Mouse (Mus musculus) stomach, postnatal 0 days (tissue): ENCODE results near the gene Akap8l. TPM values are rescaled to one million over a fixed set of nuclear protein-coding genes. Genes with fewer than 3 reads are reported as not detected.

Experiments
- ATAC-seq: fragments of 200-750 bp; cut with Nextera tagmentation; 2 replicates; pipeline ENCODE4 v1.8.0; 2017; ENCODE audit not compliant: low FRiP score, low TSS enrichment
- DNase-seq: peaks from one replicate; pipeline ENCODE4 v3.0.0-alpha.2; 2016; ENCODE audit warnings: low spot score
- H3K27ac ChIP-seq: fragments of 300-500 bp; sonication (generic); replicated peaks from 2 replicates; pipeline ENCODE4 v1.5.1; 2014; ENCODE audit warnings: mild to moderate bottlenecking, control low read depth
- H3K27me3 ChIP-seq: fragments of 300-500 bp; sonication (generic); 2 replicates; pipeline ENCODE4 v1.6.1; 2014; ENCODE audit warnings: low read length; ENCODE audit not compliant: control insufficient read depth, insufficient read depth
- H3K36me3 ChIP-seq: fragments of 300-500 bp; sonication (generic); 2 replicates; pipeline ENCODE4 v1.6.1; 2014; ENCODE audit warnings: low read length, mixed read lengths; ENCODE audit not compliant: control insufficient read depth, insufficient read depth
- H3K4me1 ChIP-seq: fragments of 300-500 bp; sonication (generic); replicated peaks from 2 replicates; pipeline ENCODE4 v1.6.1; 2014; ENCODE audit warnings: antibody characterized with exemption; ENCODE audit not compliant: control insufficient read depth, insufficient read depth
- H3K4me2 ChIP-seq: fragments of 300-500 bp; sonication (generic); replicated peaks from 2 replicates; pipeline ENCODE4 v1.6.1; 2014; ENCODE audit warnings: low read depth, mild to moderate bottlenecking, control low read depth, moderate library complexity
- H3K4me3 ChIP-seq: fragments of 300-500 bp; sonication (generic); 2 replicates; pipeline ENCODE4 v1.5.1; 2014; ENCODE audit warnings: low read depth, low read length, control low read depth
- H3K9ac ChIP-seq: fragments of 300-500 bp; sonication (generic); 2 replicates; pipeline ENCODE4 v1.6.1; 2014; ENCODE audit warnings: mild to moderate bottlenecking, low read length, control low read depth, mixed read lengths
- H3K9me3 ChIP-seq: fragments of 300-500 bp; sonication (generic); 2 replicates; pipeline ENCODE4 v1.6.1; 2016; ENCODE audit warnings: low read length; ENCODE audit not compliant: control insufficient read depth
- CTCF ChIP-seq: IDR thresholded peaks from 2 replicates; pipeline ENCODE4 v1.5.1; 2016; ENCODE audit warnings: antibody characterized with exemption, low read depth, mild to moderate bottlenecking, moderate library complexity
- EP300 ChIP-seq: optimal IDR thresholded peaks from 2 replicates; pipeline ENCODE3; 2016; ENCODE audit warnings: antibody characterized with exemption
- WGBS: fragments of 180-500 bp; shearing (Covaris S2); extraction: QIAGEN DNeasy Blood & Tissue Kit; methylation state at CpG from one replicate; pipeline ENCODE4 v1.1.7; 2014; 5-methylcytosine and 5-hydroxymethylcytosine counted together
- polyA plus RNA-seq: library from polyadenylated mRNA; unstranded; fragments of >200 nt; fragmentation: Nextera tagmentation; extraction: Ambion mirVana; gene quantifications from 2 replicates; pipeline ENCODE4 v1.2.1, GENCODE M21; 2015

Akap8l gene
- polyA plus RNA-seq, 1 experiment from 2014 or later = 25.2 TPM

DNA sequence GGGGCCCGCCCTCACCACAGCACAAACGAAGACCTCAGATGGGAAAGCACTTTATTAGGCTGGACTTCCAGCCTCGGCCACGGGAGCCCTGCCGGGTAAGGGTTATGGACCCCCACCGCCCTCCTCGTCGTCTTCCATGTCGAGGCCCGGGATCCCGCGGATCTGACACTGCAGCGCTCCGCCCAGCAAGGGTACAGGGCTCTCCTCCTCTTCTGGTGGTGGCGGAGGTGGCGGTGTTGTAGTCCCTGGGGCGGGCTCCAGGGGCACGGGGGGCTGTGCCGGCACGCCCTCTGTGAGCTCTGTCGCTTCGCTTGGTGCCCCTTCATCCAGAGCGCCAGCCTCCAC is 29.0 kb downstream of the Akap8l start:
- TF ChIP-seq CTCF (peak; percentile 19; the same call in 1 of the 2 replicates), EP300 (no peak)
- Histone ChIP-seq H3K4me1 (peaks cover 2% of the 10 kb centered on the region; the same call in 1 of the 2 replicates), H3K27ac (peak overlapping the region; percentile 85), H3K4me3 (peak overlapping the region; percentile 86), H3K4me2 (peak overlapping the region; percentile 75), H3K36me3 (peaks cover 10% of the 10 kb centered on the region), H3K9me3 (no peaks in the 10 kb centered on the region), H3K27me3 (no peaks in the 10 kb centered on the region), H3K9ac (peak overlapping the region; percentile 73)
- peak; percentile 64; the same call in 1 of the 2 replicates for ATAC-seq
- no peak for DNase-seq
- under 1% methylated on average over 23 of the region's 23 CpGs for WGBS

DNA sequence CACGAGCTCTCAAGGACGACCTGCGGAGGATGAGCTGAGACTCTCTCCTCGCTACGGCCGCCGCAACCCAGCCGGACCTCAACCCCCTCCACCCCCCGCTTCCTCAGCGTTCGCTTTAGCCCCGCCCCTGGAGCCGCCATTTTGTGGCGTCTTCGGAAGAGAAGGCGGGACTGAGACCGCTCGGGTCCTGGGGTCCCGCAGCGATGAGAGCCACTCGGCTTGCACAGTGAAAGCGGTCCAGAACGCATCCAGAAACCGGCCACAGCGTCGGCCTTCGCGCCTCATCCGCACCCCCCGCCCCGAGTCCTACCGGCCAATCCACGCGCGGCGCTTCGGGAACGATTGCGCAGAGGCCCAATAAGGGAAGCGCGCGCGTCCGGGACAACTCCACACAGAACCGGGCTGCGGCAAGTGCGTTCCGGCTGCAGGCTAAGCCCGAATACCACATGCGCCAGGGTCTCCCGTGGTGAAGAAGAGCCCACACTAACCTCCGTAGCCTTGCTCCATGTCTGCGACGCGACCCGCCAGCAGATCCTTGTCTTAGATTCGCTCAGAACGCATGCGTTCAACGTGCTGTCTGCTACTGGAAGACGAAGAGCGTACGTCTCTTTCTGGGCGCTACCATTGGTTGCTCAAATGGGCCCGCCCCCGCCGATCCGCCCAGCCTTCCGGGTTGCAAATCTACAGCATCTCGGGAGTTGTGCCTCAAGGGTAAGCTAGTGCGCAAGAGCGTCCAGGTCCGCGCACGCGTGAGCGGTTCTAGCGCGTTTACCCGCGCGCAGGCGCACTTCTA is 29.6 kb downstream of the Akap8l start, which contains the start of gene Akap8:
Gene Akap8 (minus strand): TSS at position 642 of the 793 bp plus-strand sequence.
- Histone ChIP-seq H3K9ac (peak within 1 kb of the TSS; percentile 87), H3K4me3 (peak within 1 kb of the TSS; percentile 86), H3K9me3 (no peaks in the 10 kb centered on the region), H3K27me3 (no peaks in the 10 kb centered on the region), H3K27ac (peak within 1 kb of the TSS; percentile 97), H3K4me2 (peak within 1 kb of the TSS; percentile 85), H3K4me1 (peaks cover 2% of the 10 kb centered on the region; the same call in 1 of the 2 replicates), H3K36me3 (peaks cover 16% of the 10 kb centered on the region)
- under 1% methylated on average over 83 of the region's 83 CpGs for WGBS
- peak; percentile 99 for DNase-seq
- no peak for TF ChIP-seq EP300
- TF ChIP-seq CTCF = no peak
- ATAC-seq = peak; percentile 98

DNA sequence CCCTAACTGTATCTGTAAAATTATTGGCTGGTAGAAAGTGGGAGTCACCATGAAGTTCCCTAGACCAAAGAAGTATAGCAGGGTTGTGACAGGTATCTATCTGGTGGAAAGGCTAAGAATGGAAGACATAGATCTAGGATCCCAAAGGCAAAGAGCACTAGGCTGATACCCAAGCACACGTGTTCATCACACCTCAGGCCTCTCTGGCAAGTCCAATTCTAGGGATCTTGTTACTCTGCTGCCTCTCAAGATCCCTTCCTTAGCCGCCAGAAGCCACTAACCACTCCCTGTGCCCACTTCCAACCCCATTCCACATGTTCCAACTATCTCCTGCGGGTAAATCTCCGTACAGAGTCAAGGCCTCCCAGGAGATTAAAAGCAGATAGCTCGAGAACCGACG is 30.5 kb downstream of the Akap8l start:
- peak overlapping the region; percentile 87 for H3K9ac ChIP-seq
- WGBS = under 1% methylated on average over 7 of the region's 7 CpGs
- DNase-seq (no peak), ATAC-seq (no peak)
- no peak for TF ChIP-seq CTCF
- TF ChIP-seq EP300 = no peak
- peak overlapping the region; percentile 86 for H3K4me3 ChIP-seq
- H3K36me3 ChIP-seq = peaks cover 24% of the 10 kb centered on the region
- no peaks in the 10 kb centered on the region for H3K9me3 ChIP-seq
- peak overlapping the region; percentile 97 for H3K27ac ChIP-seq
- H3K27me3 ChIP-seq = no peaks in the 10 kb centered on the region
- H3K4me2 ChIP-seq = peak overlapping the region; percentile 85
- H3K4me1 ChIP-seq = peaks cover 2% of the 10 kb centered on the region; the same call in 1 of the 2 replicates

DNA sequence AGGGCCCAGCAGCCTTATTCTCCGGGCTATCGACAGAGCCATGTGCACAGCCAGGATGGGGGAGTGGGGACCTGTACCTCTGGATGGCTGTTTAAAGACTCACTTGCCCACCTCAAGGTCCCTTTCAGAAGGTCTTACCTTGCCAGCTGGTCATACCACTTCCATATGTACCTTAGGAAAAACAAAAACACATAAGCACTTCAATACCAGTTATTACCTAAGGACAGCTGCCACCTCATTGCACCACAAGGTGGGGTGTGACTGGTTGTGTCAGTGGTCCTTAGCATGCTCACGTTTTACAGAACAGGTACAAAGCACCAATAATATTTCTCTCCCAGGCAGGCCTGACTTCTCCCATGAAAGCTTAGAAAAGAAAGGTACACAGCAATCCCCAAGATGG is 32.7 kb downstream of the Akap8l start:
- H3K4me2 ChIP-seq = no peak overlapping the region
- no peak for TF ChIP-seq EP300
- peak; percentile 22; the same call in 1 of the 2 replicates for TF ChIP-seq CTCF
- H3K9me3 ChIP-seq = no peaks in the 10 kb centered on the region
- H3K9ac ChIP-seq = no peak overlapping the region
- DNase-seq = no peak
- H3K4me1 ChIP-seq = peaks cover 2% of the 10 kb centered on the region; the same call in 1 of the 2 replicates
- 78% methylated on average over 3 of the region's 3 CpGs for WGBS
- peaks cover 43% of the 10 kb centered on the region for H3K36me3 ChIP-seq
- no peak overlapping the region for H3K4me3 ChIP-seq
- no peak for ATAC-seq
- H3K27me3 ChIP-seq = no peaks in the 10 kb centered on the region
- no peak overlapping the region for H3K27ac ChIP-seq

DNA sequence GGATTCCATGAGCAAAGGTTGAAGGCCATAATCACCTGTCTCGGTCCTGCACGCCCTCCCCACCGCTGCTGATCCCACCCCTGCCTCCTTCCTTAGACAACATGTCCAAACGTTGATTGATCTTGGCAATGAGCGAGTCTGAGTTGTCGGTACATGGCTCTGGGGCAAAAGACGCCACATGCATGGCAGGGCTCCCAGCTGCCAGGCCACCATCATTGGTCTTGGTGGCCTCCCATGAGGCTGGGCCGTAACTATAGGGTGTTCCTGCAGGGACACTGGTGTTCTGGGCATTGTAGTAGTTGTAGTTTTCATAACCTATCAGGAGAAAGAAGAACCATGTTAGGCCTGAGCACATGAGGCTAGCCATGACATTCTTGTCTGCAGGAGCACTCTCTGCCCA is 33.4 kb downstream of the Akap8l start:
- H3K4me3 ChIP-seq = no peak overlapping the region
- DNase-seq (no peak), ATAC-seq (no peak)
- no peaks in the 10 kb centered on the region for H3K27me3 ChIP-seq
- H3K36me3 ChIP-seq = peaks cover 50% of the 10 kb centered on the region
- 89% methylated on average over 8 of the region's 8 CpGs for WGBS
- peaks cover 2% of the 10 kb centered on the region; the same call in 1 of the 2 replicates for H3K4me1 ChIP-seq
- no peak overlapping the region for H3K9ac ChIP-seq
- H3K4me2 ChIP-seq = no peak overlapping the region
- H3K9me3 ChIP-seq = no peaks in the 10 kb centered on the region
- TF ChIP-seq CTCF (no peak), EP300 (no peak)
- no peak overlapping the region for H3K27ac ChIP-seq

DNA sequence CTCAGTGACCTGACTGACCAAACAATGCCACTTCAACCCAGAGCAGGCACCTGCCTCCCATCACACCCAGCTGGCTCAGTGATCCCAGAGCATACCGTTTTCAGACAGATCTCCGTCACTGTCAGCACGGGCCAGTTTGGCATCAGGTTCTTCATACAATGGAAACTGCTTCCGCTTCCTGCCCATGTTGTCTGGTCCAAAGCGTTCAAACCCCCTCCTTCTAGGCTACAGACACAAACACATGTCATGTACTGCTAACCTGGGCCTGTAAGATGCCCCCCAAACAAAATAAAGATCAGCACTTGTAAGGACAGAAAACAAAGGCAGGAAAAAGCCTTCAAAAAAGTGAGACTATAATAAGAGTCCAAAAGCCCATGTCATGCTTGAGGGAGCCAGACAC is 34.8 kb downstream of the Akap8l start:
- H3K27me3 ChIP-seq = no peaks in the 10 kb centered on the region
- no peak overlapping the region for H3K4me2 ChIP-seq
- no peak for TF ChIP-seq EP300
- no peak for TF ChIP-seq CTCF
- peaks cover 58% of the 10 kb centered on the region for H3K36me3 ChIP-seq
- no peak overlapping the region for H3K4me3 ChIP-seq
- H3K9ac ChIP-seq = no peak overlapping the region
- 90% methylated on average over 5 of the region's 5 CpGs for WGBS
- H3K4me1 ChIP-seq = no peaks in the 10 kb centered on the region
- ATAC-seq = no peak
- H3K9me3 ChIP-seq = no peaks in the 10 kb centered on the region
- H3K27ac ChIP-seq = no peak overlapping the region
- no peak for DNase-seq
